Mouse (Mus musculus): ENCODE results near the gene Prr32. TPM values are rescaled to one million over a fixed set of nuclear protein-coding genes. Genes with fewer than 3 reads are reported as not detected.

Prr32 gene
- polyA plus RNA-seq (2015; fragmentation: Nextera tagmentation; extraction: Ambion mirVana), result 0.22 and 0.23 TPM in 2 replicates

DNA sequence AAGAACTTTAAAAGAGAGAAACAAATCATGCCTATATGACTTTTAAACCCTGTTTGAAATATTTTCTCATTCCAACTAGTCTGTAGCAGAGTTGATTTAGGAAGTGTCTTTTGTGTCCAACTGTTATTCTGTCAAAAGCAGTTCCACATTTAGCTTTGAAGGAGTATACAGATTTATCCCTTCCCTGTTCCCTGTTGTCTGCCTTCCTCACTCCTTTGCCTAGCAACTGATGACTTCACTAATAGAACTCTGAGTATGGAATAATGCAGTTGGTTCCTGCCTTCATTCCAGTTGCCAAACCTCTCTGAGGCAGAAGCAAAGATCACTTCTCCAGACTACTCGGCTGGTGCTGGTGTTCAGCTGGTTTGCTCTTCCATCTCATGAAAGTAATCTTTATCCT, at the start of gene Prr32:
Gene Prr32, plus strand, starts transcription at position 301 of the 400 bp plus-strand sequence.
- Histone ChIP-seq H3K36me3 (ENCODE audit: control insufficient read depth, insufficient read depth, low read length) (no peaks in the 10 kb centered on the region), H3K4me2 (replicated peaks; ENCODE audit: low read depth) (no peak within 1 kb of the TSS), H3K4me3 (ENCODE audit: low read depth, low read length) (no peak within 1 kb of the TSS), H3K4me1 (replicated peaks; ENCODE audit: control insufficient read depth, insufficient read depth) (no peaks in the 10 kb centered on the region), H3K27me3 (ENCODE audit: control insufficient read depth, insufficient read depth, low read length) (no peaks in the 10 kb centered on the region), H3K27ac (replicated peaks) (no peak within 1 kb of the TSS), H3K9ac (ENCODE audit: low read length) (no peak within 1 kb of the TSS), H3K9me3 (ENCODE audit: control insufficient read depth, low read length) (no peaks in the 10 kb centered on the region)
- DNase-seq (ENCODE audit: low spot score) (no peak), ATAC-seq (ENCODE audit: low FRiP score, low TSS enrichment) (no peak)
- 59% methylated on average over 1 of the region's 1 CpGs for WGBS
- TF ChIP-seq CTCF (IDR thresholded peaks at IDR 0.05; ENCODE audit: low read depth), result no peak
